Mouse (Mus musculus) hindbrain, embryonic 12.5 days (tissue): ENCODE measurements around the gene Abca16. TPM values are rescaled to one million over a fixed set of nuclear protein-coding genes. Genes with fewer than 3 reads are reported as not detected.

ENCODE experiments used
- ATAC-seq: fragments of 200-750 bp; cut with Nextera tagmentation; 2 replicates; pipeline ENCODE4 v1.8.0; 2017; ENCODE audit warnings: moderate TSS enrichment; ENCODE audit not compliant: low FRiP score
- H3K27ac ChIP-seq: fragments of 300-500 bp; sonication (generic); 2 replicates; pipeline ENCODE4 v1.5.1; 2016; ENCODE audit warnings: mild to moderate bottlenecking
- H3K27me3 ChIP-seq: fragments of 300-500 bp; sonication (generic); 2 replicates; pipeline ENCODE4 v1.6.1; 2016; ENCODE audit warnings: mild to moderate bottlenecking
- H3K36me3 ChIP-seq: fragments of 300-500 bp; sonication (generic); 2 replicates; pipeline ENCODE4 v1.6.1; 2016; ENCODE audit warnings: mild to moderate bottlenecking
- H3K4me1 ChIP-seq: fragments of 300-500 bp; sonication (generic); 2 replicates; pipeline ENCODE4 v1.6.1; 2016
- H3K4me2 ChIP-seq: fragments of 300-500 bp; sonication (generic); replicated peaks from 2 replicates; pipeline ENCODE4 v1.6.1; 2016; ENCODE audit warnings: mild to moderate bottlenecking
- H3K4me3 ChIP-seq: fragments of 300-500 bp; sonication (generic); 2 replicates; pipeline ENCODE4 v1.5.1; 2016; ENCODE audit warnings: mild to moderate bottlenecking
- H3K9ac ChIP-seq: fragments of 300-500 bp; sonication (generic); 2 replicates; pipeline ENCODE4 v1.6.1; 2016; ENCODE audit warnings: mild to moderate bottlenecking, moderate library complexity
- H3K9me3 ChIP-seq: fragments of 300-500 bp; sonication (generic); replicated peaks from 2 replicates; pipeline ENCODE4 v1.6.1; 2016; ENCODE audit warnings: mild to moderate bottlenecking
- WGBS: fragments of 180-500 bp; shearing (Covaris S2); methylation state at CpG from one replicate; pipeline ENCODE4 v1.1.7; 2016; 5-methylcytosine and 5-hydroxymethylcytosine counted together
- polyA plus RNA-seq: library from polyadenylated mRNA; unstranded; fragments of >200 nt; fragmentation: Nextera tagmentation; extraction: Ambion mirVana; gene quantifications from 2 replicates; pipeline ENCODE4 v1.2.1, GENCODE M21; 2016

Gene Abca16
- polyA plus RNA-seq: not detected in 2 replicates

- Histone ChIP-seq H3K4me3 (no peak within 1 kb of the TSS), H3K36me3 (no peaks in the 10 kb centered on the region), H3K9ac (no peak within 1 kb of the TSS), H3K4me1 (no peaks in the 10 kb centered on the region), H3K27me3 (no peaks in the 10 kb centered on the region), H3K9me3 (no peaks in the 10 kb centered on the region), H3K27ac (no peak within 1 kb of the TSS), H3K4me2 (no peak within 1 kb of the TSS)
- 82% methylated on average over 10 of the region's 10 CpGs for WGBS
- ATAC-seq: no peak
These were observed at the start of gene Abca16 for GRCm38 (mm10) chr7:120409447-120409846. Gene Abca16, plus strand, starts transcription at chr7:120409647.

- no peak overlapping the region for H3K4me2 ChIP-seq
- no peak overlapping the region for H3K9ac ChIP-seq
- WGBS: 38% methylated on average over 13 of the region's 13 CpGs
- no peaks in the 10 kb centered on the region for H3K4me1 ChIP-seq
- no peak overlapping the region for H3K4me3 ChIP-seq
- no peak overlapping the region for H3K27ac ChIP-seq
- H3K36me3 ChIP-seq: no peaks in the 10 kb centered on the region
- H3K27me3 ChIP-seq: no peaks in the 10 kb centered on the region
- H3K9me3 ChIP-seq: no peaks in the 10 kb centered on the region
- ATAC-seq: no peak
These were observed 48.3 kb upstream of the Abca16 start for GRCm38 (mm10) chr7:120361159-120361558.

GRCm38 (mm10) chr7:120412391-120412790 is 2.9 kb downstream of the Abca16 start:
- Histone ChIP-seq H3K27ac (no peak overlapping the region), H3K9me3 (no peaks in the 10 kb centered on the region), H3K4me1 (no peaks in the 10 kb centered on the region), H3K4me2 (no peak overlapping the region), H3K36me3 (no peaks in the 10 kb centered on the region), H3K27me3 (no peaks in the 10 kb centered on the region), H3K4me3 (no peak overlapping the region), H3K9ac (no peak overlapping the region)
- ATAC-seq: no peak
- 92% methylated on average over 1 of the region's 1 CpGs for WGBS

GRCm38 (mm10) chr7:120426625-120427024 is 17.2 kb downstream of the Abca16 start:
- H3K9ac ChIP-seq: no peak overlapping the region
- H3K36me3 ChIP-seq: no peaks in the 10 kb centered on the region
- no peak overlapping the region for H3K4me3 ChIP-seq
- H3K27ac ChIP-seq: no peak overlapping the region
- no peak overlapping the region for H3K4me2 ChIP-seq
- H3K4me1 ChIP-seq: no peaks in the 10 kb centered on the region
- no peaks in the 10 kb centered on the region for H3K9me3 ChIP-seq
- ATAC-seq: no peak
- H3K27me3 ChIP-seq: no peaks in the 10 kb centered on the region
- WGBS: 25% methylated on average over 3 of the region's 3 CpGs

- H3K4me3 ChIP-seq: no peak overlapping the region
- H3K27me3 ChIP-seq: no peaks in the 10 kb centered on the region
- no peak overlapping the region for H3K4me2 ChIP-seq
- ATAC-seq: no peak
- no peaks in the 10 kb centered on the region for H3K4me1 ChIP-seq
- H3K36me3 ChIP-seq: no peaks in the 10 kb centered on the region
- H3K27ac ChIP-seq: no peak overlapping the region
- no peaks in the 10 kb centered on the region for H3K9me3 ChIP-seq
- H3K9ac ChIP-seq: no peak overlapping the region
These were observed 22.0 kb downstream of the Abca16 start for GRCm38 (mm10) chr7:120431464-120431863.

- H3K27me3 ChIP-seq: no peaks in the 10 kb centered on the region
- peak; percentile 87 for ATAC-seq
- WGBS: 8% methylated on average over 31 of the region's 31 CpGs
- H3K4me2 ChIP-seq: peak overlapping the region; percentile 89
- H3K4me1 ChIP-seq: no peaks in the 10 kb centered on the region
- H3K4me3 ChIP-seq: peak overlapping the region; percentile 47
- H3K27ac ChIP-seq: no peak overlapping the region
- peak overlapping the region; percentile 59 for H3K9ac ChIP-seq
- H3K9me3 ChIP-seq: 0 out of 2 replicates have a peak, but pooled peaks cover 9% of the 10 kb centered on the region
- H3K36me3 ChIP-seq: no peaks in the 10 kb centered on the region
These were observed 94.6 kb downstream of the Abca16 start for GRCm38 (mm10) chr7:120503891-120504662.

GRCm38 (mm10) chr7:120504663-120504979 is 95.2 kb downstream of the Abca16 start:
- H3K9ac ChIP-seq: peak overlapping the region; percentile 59
- no peaks in the 10 kb centered on the region for H3K27me3 ChIP-seq
- H3K9me3 ChIP-seq: 0 out of 2 replicates have a peak, but pooled peaks cover 9% of the 10 kb centered on the region
- no peak overlapping the region for H3K27ac ChIP-seq
- H3K4me3 ChIP-seq: peak overlapping the region; percentile 47
- H3K36me3 ChIP-seq: no peaks in the 10 kb centered on the region
- no peaks in the 10 kb centered on the region for H3K4me1 ChIP-seq
- WGBS: 26% methylated on average over 5 of the region's 5 CpGs
- peak overlapping the region; percentile 89 for H3K4me2 ChIP-seq
- ATAC-seq: no peak

GRCm38 (mm10) chr7:120534805-120535204 is 125.4 kb downstream of the Abca16 start:
- H3K4me2 ChIP-seq: no peak overlapping the region
- WGBS: 78% methylated on average over 2 of the region's 2 CpGs
- no peak overlapping the region for H3K27ac ChIP-seq
- no peaks in the 10 kb centered on the region for H3K4me1 ChIP-seq
- no peaks in the 10 kb centered on the region for H3K9me3 ChIP-seq
- H3K36me3 ChIP-seq: no peaks in the 10 kb centered on the region
- H3K9ac ChIP-seq: no peak overlapping the region
- H3K27me3 ChIP-seq: no peaks in the 10 kb centered on the region
- ATAC-seq: no peak
- H3K4me3 ChIP-seq: no peak overlapping the region

- no peak overlapping the region for H3K9ac ChIP-seq
- H3K4me2 ChIP-seq: peak overlapping the region; percentile 35
- ATAC-seq: peak; percentile 78
- no peaks in the 10 kb centered on the region for H3K27me3 ChIP-seq
- no peak overlapping the region for H3K27ac ChIP-seq
- H3K36me3 ChIP-seq: no peaks in the 10 kb centered on the region
- no peaks in the 10 kb centered on the region for H3K4me1 ChIP-seq
- H3K4me3 ChIP-seq: peak overlapping the region; percentile 13; the same call in 1 of the 2 replicates
- WGBS: 53% methylated on average over 12 of the region's 12 CpGs
- H3K9me3 ChIP-seq: no peaks in the 10 kb centered on the region
These were observed 143.2 kb downstream of the Abca16 start for GRCm38 (mm10) chr7:120552479-120553180.

GRCm38 (mm10) chr7:120553181-120553551 is 143.7 kb downstream of the Abca16 start:
- no peak overlapping the region for H3K27ac ChIP-seq
- H3K9ac ChIP-seq: no peak overlapping the region
- 51% methylated on average over 12 of the region's 12 CpGs for WGBS
- H3K36me3 ChIP-seq: no peaks in the 10 kb centered on the region
- ATAC-seq: no peak
- H3K4me2 ChIP-seq: peak overlapping the region; percentile 35
- H3K9me3 ChIP-seq: no peaks in the 10 kb centered on the region
- no peaks in the 10 kb centered on the region for H3K4me1 ChIP-seq
- no peaks in the 10 kb centered on the region for H3K27me3 ChIP-seq
- peak overlapping the region; percentile 13; the same call in 1 of the 2 replicates for H3K4me3 ChIP-seq

- no peak overlapping the region for H3K9ac ChIP-seq
- WGBS: 81% methylated on average over 8 of the region's 8 CpGs
- no peaks in the 10 kb centered on the region for H3K27me3 ChIP-seq
- no peaks in the 10 kb centered on the region for H3K9me3 ChIP-seq
- H3K27ac ChIP-seq: no peak overlapping the region
- H3K4me2 ChIP-seq: no peak overlapping the region
- H3K4me1 ChIP-seq: no peaks in the 10 kb centered on the region
- H3K36me3 ChIP-seq: no peaks in the 10 kb centered on the region
- no peak for ATAC-seq
- H3K4me3 ChIP-seq: no peak overlapping the region
These were observed 157.9 kb downstream of the Abca16 start for GRCm38 (mm10) chr7:120567366-120567765.

- Histone ChIP-seq H3K4me2 (no peak overlapping the region), H3K27ac (no peak overlapping the region), H3K4me1 (no peaks in the 10 kb centered on the region), H3K27me3 (no peaks in the 10 kb centered on the region), H3K9me3 (no peaks in the 10 kb centered on the region), H3K36me3 (no peaks in the 10 kb centered on the region), H3K9ac (no peak overlapping the region), H3K4me3 (no peak overlapping the region)
- 86% methylated on average over 3 of the region's 3 CpGs for WGBS
- ATAC-seq: no peak
These were observed 167.1 kb downstream of the Abca16 start for GRCm38 (mm10) chr7:120576520-120576919.
